Mouse (Mus musculus) heart, adult 10 weeks (tissue): ENCODE data around the gene Pigm. TPM values are rescaled to one million over a fixed set of nuclear protein-coding genes. Genes with fewer than 3 reads are reported as not detected.

ENCODE experiments used
- polyA plus RNA-seq: library from polyadenylated mRNA; stranded (reverse); fragments of 350-450 nt; fragmentation: Illumina TruSeq; extraction: RNeasy Lipid Tissue Mini Kit (QIAGEN cat#74804); gene quantifications from one replicate; pipeline ENCODE4 v1.2.3, GENCODE M21; 2014; ENCODE audit warnings: low read depth, low replicate concordance

Gene Pigm
- polyA plus RNA-seq, result 4.1 TPM

GRCm38 (mm10) chr1:172376198-172376667 lies at the start of gene Pigm:
TSS of gene Pigm (plus strand) at chr1:172376546.

GRCm38 (mm10) chr1:172329131-172329530 lies 47.2 kb upstream of the Pigm start, which contains the start of gene Kcnj9:
TSS of gene Kcnj9 (minus strand) at chr1:172329318.

GRCm38 (mm10) chr1:172340729-172341321 lies 35.5 kb upstream of the Pigm start, which contains the start of gene Kcnj10:
TSS of gene Kcnj10 (plus strand) at chr1:172341210.

Other genes starting within 250 kb of the Pigm start
- 141 TPM for gene Pex19, start 249.8 kb upstream of the Pigm start, polyA plus RNA-seq
- gene Dcaf8, start 228.5 kb upstream of the Pigm start, polyA plus RNA-seq, result 124 TPM
- 86.7 TPM for gene Pea15a, start 169.7 kb upstream of the Pigm start, polyA plus RNA-seq
- gene Casq1, start 156.7 kb upstream of the Pigm start, polyA plus RNA-seq, result 14.2 TPM
- not detected for gene Atp1a4, start 118.1 kb upstream of the Pigm start, polyA plus RNA-seq
- 11.6 TPM for gene Igsf8, start 114.9 kb upstream of the Pigm start, polyA plus RNA-seq
- 473 TPM for gene Atp1a2, start 78.5 kb upstream of the Pigm start, polyA plus RNA-seq
- not detected for gene Kcnj9, start 47.2 kb upstream of the Pigm start, polyA plus RNA-seq
- 0.16 TPM for gene Kcnj10, start 35.3 kb upstream of the Pigm start, polyA plus RNA-seq
- gene Slamf9, start 98.8 kb downstream of the Pigm start, polyA plus RNA-seq, result 5.1 TPM
- gene Igsf9, start 105.2 kb downstream of the Pigm start, polyA plus RNA-seq, result 1.8 TPM
- 101 TPM for gene Tagln2, start 123.5 kb downstream of the Pigm start, polyA plus RNA-seq
- gene Cfap45, start 144.3 kb downstream of the Pigm start, polyA plus RNA-seq, result 0.47 TPM
- not detected for gene Vsig8, start 179.4 kb downstream of the Pigm start, polyA plus RNA-seq
- gene Slamf8, start 214.0 kb downstream of the Pigm start, polyA plus RNA-seq, result 0.73 TPM
- gene Fcrl6, start 226.0 kb downstream of the Pigm start, polyA plus RNA-seq, result not detected